Mouse (Mus musculus) neural tube, embryonic 13.5 days (tissue): Measurements from ENCODE around the gene Gpr3. TPM values are rescaled to one million over a fixed set of nuclear protein-coding genes. Genes with fewer than 3 reads are reported as not detected.

Experiments used
- ATAC-seq: fragments of 200-750 bp; cut with Nextera tagmentation; 2 replicates; pipeline ENCODE4 v1.8.0; 2017; ENCODE audit warnings: low read depth, mild to moderate bottlenecking, moderate TSS enrichment, moderate library complexity
- H3K27ac ChIP-seq: fragments of 300-500 bp; sonication (generic); replicated peaks from 2 replicates; pipeline ENCODE4 v1.5.1; 2015; ENCODE audit warnings: moderate library complexity, mild to moderate bottlenecking, inconsistent platforms
- H3K27me3 ChIP-seq: fragments of 300-500 bp; sonication (generic); 2 replicates; pipeline ENCODE4 v1.6.1; 2015; ENCODE audit warnings: mild to moderate bottlenecking, inconsistent platforms
- H3K36me3 ChIP-seq: fragments of 300-500 bp; sonication (generic); 2 replicates; pipeline ENCODE4 v1.6.1; 2015; ENCODE audit warnings: mild to moderate bottlenecking, inconsistent platforms
- H3K4me1 ChIP-seq: fragments of 300-500 bp; sonication (generic); replicated peaks from 2 replicates; pipeline ENCODE4 v1.6.1; 2015; ENCODE audit warnings: inconsistent platforms
- H3K4me2 ChIP-seq: fragments of 300-500 bp; sonication (generic); 2 replicates; pipeline ENCODE4 v1.6.1; 2015; ENCODE audit warnings: inconsistent platforms, mild to moderate bottlenecking, moderate library complexity
- H3K4me3 ChIP-seq: fragments of 300-500 bp; sonication (generic); 2 replicates; pipeline ENCODE4 v1.5.1; 2015; ENCODE audit warnings: mild to moderate bottlenecking, inconsistent platforms
- H3K9ac ChIP-seq: fragments of 300-500 bp; sonication (generic); 2 replicates; pipeline ENCODE4 v1.6.1; 2015; ENCODE audit warnings: moderate library complexity, mild to moderate bottlenecking, inconsistent platforms
- H3K9me3 ChIP-seq: fragments of 300-500 bp; sonication (generic); 2 replicates; pipeline ENCODE4 v1.6.1; 2016; ENCODE audit warnings: inconsistent platforms
- WGBS: fragments of 180-500 bp; shearing (Covaris S2); methylation state at CpG from one replicate; pipeline ENCODE4 v1.1.7; 2015; 5-methylcytosine and 5-hydroxymethylcytosine counted together
- polyA plus RNA-seq: library from polyadenylated mRNA; unstranded; fragments of >200 nt; fragmentation: Nextera tagmentation; extraction: Ambion mirVana; gene quantifications from 2 replicates; pipeline ENCODE4 v1.2.1, GENCODE M21; 2015

The Gpr3 gene
- polyA plus RNA-seq, 1 experiment from 2014 or later: 1.1 TPM

DNA sequence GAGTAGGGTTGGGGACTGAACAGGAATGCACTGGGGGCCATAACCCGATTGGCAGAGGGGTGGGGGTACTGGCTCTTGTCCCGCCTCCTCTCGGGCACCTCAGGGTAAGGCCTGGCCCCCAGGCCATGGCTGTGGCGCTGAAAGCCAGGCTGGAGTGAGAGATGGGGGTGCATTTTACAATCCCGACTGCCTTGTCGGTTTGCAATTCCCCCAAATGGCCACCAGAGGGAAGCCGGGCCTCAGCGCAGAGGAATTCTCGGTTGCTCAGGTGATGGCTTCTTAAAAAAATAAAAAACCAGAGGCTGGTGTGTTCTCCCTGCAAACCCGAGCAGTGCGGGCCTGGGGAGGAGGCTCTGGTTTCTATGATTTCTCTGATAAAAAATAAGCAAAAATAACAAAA lies 3.0 kb downstream of the Gpr3 start:
- Histone ChIP-seq H3K9me3 (no peaks in the 10 kb centered on the region), H3K4me1 (peaks cover 33% of the 10 kb centered on the region), H3K4me3 (no peak overlapping the region), H3K4me2 (no peak overlapping the region), H3K36me3 (no peaks in the 10 kb centered on the region), H3K27ac (no peak overlapping the region), H3K9ac (no peak overlapping the region), H3K27me3 (peaks cover 47% of the 10 kb centered on the region)
- 5% methylated on average over 11 of the region's 11 CpGs for WGBS
- ATAC-seq: no peak

DNA sequence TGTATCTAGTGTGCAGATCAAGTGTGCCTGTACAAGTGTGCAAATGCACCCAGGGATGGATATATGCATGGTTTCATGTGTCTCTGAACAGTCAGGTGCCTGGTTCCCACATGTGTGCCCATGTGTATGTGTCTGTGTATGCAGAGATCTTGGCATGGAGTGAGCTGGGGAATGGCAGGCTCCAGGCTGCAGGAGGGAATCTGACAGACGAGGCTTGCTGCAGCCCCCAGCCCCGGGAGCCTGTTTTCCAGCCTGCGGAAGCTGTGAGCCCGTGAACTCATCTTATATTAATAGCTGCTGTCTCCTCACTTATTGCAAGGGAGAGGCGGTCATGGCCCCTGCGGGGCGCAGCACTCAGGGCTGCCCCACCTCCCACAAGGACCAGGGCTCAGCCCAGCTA lies 8.0 kb downstream of the Gpr3 start:
- 0 out of 2 replicates have a peak, but pooled peaks cover 6% of the 10 kb centered on the region for H3K27me3 ChIP-seq
- H3K36me3 ChIP-seq: no peaks in the 10 kb centered on the region
- H3K4me3 ChIP-seq: no peak overlapping the region
- H3K27ac ChIP-seq: peak overlapping the region; percentile 71
- WGBS: 27% methylated on average over 7 of the region's 7 CpGs
- peaks cover 37% of the 10 kb centered on the region for H3K4me1 ChIP-seq
- peak overlapping the region; percentile 26; the same call in 1 of the 2 replicates for H3K9ac ChIP-seq
- ATAC-seq: no peak
- no peaks in the 10 kb centered on the region for H3K9me3 ChIP-seq
- no peak overlapping the region for H3K4me2 ChIP-seq

DNA sequence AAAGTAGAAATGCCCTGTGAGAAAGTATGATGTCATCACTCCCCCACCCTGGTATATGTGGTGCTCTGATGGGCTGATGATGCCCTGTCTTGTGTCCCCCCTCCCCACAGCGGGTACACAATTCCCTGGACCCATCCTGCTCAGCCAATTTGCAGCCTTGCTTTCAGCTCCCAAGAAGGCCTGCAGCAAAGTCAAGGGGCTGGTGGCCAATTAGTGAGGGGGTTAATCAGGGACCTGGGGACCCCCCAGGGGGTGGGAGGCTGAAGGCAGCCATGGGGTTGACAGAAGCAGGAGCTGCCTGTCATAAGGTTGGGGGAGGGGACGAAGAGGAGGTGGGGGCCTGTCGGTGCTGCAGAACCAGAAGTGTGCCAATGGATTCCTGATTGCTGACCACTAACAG lies 8.7 kb downstream of the Gpr3 start:
- H3K27ac ChIP-seq: 0 out of 2 replicates have a peak overlapping the region, but pooled peaks have one; percentile 18
- WGBS: 77% methylated on average over 3 of the region's 3 CpGs
- H3K4me3 ChIP-seq: no peak overlapping the region
- no peak for ATAC-seq
- no peak overlapping the region; the same call in 1 of the 2 replicates for H3K9ac ChIP-seq
- peaks cover 44% of the 10 kb centered on the region for H3K4me1 ChIP-seq
- H3K4me2 ChIP-seq: no peak overlapping the region
- H3K36me3 ChIP-seq: no peaks in the 10 kb centered on the region
- H3K9me3 ChIP-seq: no peaks in the 10 kb centered on the region
- 0 out of 2 replicates have a peak, but pooled peaks cover 6% of the 10 kb centered on the region for H3K27me3 ChIP-seq

DNA sequence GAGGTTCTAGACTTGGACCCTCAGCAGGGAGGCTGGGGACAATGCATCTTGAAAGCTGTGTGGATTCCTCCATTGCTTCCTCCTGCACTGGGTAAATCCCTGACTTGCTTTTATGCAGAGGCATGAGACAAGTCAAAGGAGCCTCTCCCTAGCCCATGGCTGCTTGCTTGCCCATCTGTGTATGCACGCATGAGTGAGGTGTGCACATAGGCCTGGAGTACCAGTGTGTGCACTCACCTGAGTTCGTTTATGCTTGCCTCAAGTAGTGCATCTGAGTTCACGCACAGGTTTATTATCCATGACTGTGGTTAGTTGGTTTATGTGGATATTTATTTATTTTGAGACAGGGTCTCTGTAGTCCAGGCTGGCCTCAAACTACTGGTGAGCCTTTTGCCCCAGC lies 10.1 kb downstream of the Gpr3 start:
- Histone ChIP-seq H3K9me3 (no peaks in the 10 kb centered on the region), H3K27me3 (no peaks in the 10 kb centered on the region), H3K9ac (no peak overlapping the region), H3K27ac (no peak overlapping the region), H3K36me3 (no peaks in the 10 kb centered on the region), H3K4me3 (no peak overlapping the region), H3K4me2 (no peak overlapping the region), H3K4me1 (peaks cover 57% of the 10 kb centered on the region)
- ATAC-seq: no peak
- 91% methylated on average over 3 of the region's 3 CpGs for WGBS

DNA sequence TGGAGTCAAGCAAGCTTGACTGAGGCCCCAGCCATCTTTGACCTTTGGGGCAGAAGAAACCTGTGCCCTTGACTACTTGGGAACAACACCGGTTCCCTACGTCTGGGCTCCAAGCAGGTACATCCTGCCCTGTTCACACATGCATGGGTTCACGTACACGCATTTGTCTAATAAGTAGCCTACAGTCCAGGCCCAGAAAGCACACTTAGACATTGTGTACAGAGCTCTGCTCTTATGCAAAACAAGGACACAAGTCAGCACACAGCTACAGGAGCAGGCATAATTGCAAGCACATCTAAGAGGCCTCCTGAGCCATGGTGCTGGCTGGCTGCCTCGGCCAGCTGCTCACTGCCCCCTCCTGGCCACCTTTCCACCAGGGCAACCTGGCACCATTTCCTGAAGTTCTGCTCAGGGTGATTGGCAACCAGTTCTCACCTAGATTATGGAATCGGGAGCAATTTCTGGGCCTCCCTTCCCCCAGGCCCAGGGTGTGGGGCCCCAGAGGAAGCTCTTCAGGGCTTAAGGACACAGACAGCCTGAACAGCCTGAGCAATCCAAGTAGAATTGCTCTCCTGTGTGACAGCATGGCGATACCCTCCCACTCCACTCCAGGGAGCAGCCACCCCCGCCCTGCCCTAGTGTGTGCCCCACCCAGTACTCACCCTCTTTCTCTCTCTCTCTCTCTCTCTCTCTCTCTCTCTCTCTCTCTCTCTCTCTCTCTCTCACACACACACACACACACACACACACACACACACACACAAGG lies 11.1 kb downstream of the Gpr3 start:
- Histone ChIP-seq H3K4me3 (no peak overlapping the region), H3K36me3 (peaks cover 9% of the 10 kb centered on the region), H3K9me3 (no peaks in the 10 kb centered on the region), H3K27ac (peak overlapping the region; percentile 62), H3K27me3 (no peaks in the 10 kb centered on the region), H3K4me1 (peaks cover 68% of the 10 kb centered on the region), H3K9ac (0 out of 2 replicates have a peak overlapping the region, but pooled peaks have one; percentile 23), H3K4me2 (no peak overlapping the region)
- 67% methylated on average over 8 of the region's 8 CpGs for WGBS
- ATAC-seq: no peak

DNA sequence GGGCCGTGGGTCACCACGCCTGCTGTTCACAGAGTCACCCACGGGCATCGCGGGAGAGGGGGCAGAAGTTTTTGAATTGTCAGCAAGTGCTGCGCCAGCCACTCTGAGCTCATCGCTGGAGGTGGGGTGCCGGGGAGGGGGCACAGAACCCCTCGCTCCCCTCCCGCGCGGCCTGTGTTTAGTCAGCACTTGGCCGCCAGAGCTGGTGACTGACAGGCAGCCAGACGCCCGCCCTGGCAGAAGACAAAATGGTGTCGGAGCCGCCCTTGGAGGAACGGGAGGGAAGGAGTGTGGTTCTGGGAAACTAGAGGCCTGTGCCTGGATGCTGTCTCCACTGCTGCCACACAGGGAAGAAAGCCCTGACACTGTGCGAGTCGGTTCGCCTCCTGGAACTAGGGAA lies 12.0 kb downstream of the Gpr3 start:
- 48% methylated on average over 21 of the region's 21 CpGs for WGBS
- Histone ChIP-seq H3K4me2 (no peak overlapping the region), H3K9me3 (no peaks in the 10 kb centered on the region), H3K4me3 (no peak overlapping the region), H3K27me3 (no peaks in the 10 kb centered on the region), H3K4me1 (peaks cover 70% of the 10 kb centered on the region), H3K36me3 (peaks cover 18% of the 10 kb centered on the region), H3K27ac (peak overlapping the region; percentile 62), H3K9ac (0 out of 2 replicates have a peak overlapping the region, but pooled peaks have one; percentile 23)
- no peak for ATAC-seq

DNA sequence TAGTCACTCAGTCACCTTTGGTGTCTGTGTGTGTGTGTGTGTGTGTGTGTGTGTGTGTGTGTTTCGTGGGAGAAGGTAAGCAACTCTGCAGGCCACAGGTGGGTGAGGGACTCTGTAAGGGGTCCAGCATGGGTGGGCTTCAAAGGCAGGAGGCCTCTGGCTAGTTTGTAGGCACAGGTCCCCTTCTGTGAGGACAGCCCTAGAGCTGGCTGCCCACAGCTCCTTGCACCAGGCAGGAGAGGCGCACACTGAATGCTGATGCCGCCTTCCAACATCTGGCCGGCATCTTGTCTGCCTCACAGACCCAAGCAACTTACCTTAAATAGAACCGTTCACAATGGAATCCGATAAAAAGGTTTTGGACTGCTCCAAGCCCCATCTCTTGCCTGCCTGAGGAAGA lies 12.6 kb downstream of the Gpr3 start:
- no peaks in the 10 kb centered on the region for H3K9me3 ChIP-seq
- H3K27ac ChIP-seq: no peak overlapping the region
- peaks cover 67% of the 10 kb centered on the region for H3K4me1 ChIP-seq
- ATAC-seq: no peak
- H3K9ac ChIP-seq: no peak overlapping the region
- no peaks in the 10 kb centered on the region for H3K27me3 ChIP-seq
- H3K4me3 ChIP-seq: no peak overlapping the region
- H3K4me2 ChIP-seq: no peak overlapping the region
- H3K36me3 ChIP-seq: peaks cover 22% of the 10 kb centered on the region
- WGBS: 74% methylated on average over 6 of the region's 6 CpGs

DNA sequence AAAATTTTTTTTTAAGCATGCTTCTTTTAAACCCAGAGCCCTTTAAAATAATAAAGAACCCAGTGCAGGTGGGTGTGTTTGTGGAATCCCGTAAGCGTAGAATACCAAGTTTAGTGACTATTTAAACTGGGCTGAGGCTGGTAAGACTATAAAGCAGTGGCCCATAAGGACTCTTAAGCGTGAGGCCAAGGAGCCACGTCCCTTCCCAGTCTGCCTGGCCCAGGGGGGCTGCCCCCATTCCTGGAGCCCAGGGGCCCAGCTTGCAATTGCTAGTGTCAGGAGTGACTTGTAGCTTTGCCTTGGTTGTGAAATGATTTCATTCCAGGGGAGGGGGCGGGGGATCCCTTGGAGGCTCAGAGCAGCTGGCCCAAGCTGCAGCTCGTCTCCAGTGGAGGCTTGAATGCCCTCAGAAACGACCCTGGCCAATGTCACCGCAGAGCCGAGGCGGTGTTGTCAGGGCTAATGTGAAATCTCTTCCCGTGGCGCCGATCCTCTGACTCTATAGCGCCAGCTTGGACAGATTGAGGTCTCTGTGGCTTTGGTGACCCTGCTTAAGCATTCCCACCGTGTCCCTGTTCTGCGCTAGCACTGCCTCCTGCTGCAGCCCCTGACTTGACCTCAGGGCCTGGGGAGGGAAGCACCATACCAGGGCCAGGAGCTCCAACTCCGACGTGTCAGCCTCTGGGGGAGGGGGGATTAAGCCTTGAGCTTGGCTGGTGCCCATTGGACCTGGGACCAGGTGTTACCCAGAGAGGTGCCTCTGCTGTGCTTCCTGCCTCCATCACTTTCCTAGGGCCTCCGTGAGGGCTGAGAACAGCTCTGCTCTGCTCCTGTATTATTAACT lies 13.8 kb downstream of the Gpr3 start:
- 11% methylated on average over 19 of the region's 19 CpGs for WGBS
- peak; percentile 9; the same call in 1 of the 2 replicates for ATAC-seq

DNA sequence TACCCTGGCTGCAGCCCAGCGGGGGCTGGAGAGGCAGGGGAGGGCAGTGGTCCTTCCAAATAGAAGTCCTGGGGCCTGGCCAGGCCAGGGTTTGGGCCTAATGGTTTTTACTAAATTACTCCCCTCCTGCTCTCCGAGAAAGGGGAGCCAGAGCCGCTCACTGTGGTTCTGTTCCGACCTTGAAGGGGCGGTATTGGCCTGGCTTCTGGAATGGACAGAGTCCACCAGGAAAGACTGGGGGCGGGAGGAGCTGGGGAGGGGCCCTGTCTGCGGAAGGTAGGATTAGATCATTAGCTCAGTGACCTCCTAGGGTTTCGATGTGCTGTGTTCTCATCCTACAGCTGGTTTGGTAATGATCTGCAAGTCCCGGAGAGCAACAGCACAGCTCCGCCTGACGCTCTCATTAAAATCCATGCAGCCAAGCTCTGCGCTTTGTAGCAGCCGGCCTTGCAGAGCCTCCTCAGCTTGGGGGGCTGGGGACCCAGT lies 14.5 kb downstream of the Gpr3 start:
- Histone ChIP-seq H3K4me3 (no peak overlapping the region), H3K4me2 (0 out of 2 replicates have a peak overlapping the region, but pooled peaks have one; percentile 14), H3K36me3 (peaks cover 35% of the 10 kb centered on the region), H3K9me3 (no peaks in the 10 kb centered on the region), H3K27me3 (no peaks in the 10 kb centered on the region), H3K9ac (peak overlapping the region; percentile 57), H3K27ac (peak overlapping the region; percentile 89), H3K4me1 (peaks cover 55% of the 10 kb centered on the region)
- WGBS: 19% methylated on average over 13 of the region's 13 CpGs
- 0 out of 2 replicates have a peak, but pooled peaks have one; percentile 19 for ATAC-seq

More for the DNA sequence above, 13.8 kb downstream of the Gpr3 start:
- H3K9ac ChIP-seq: peak overlapping the region; percentile 57
- no peak overlapping the region for H3K4me3 ChIP-seq
- H3K4me1 ChIP-seq: peaks cover 57% of the 10 kb centered on the region
- H3K27me3 ChIP-seq: no peaks in the 10 kb centered on the region
- H3K27ac ChIP-seq: peak overlapping the region; percentile 89
- no peaks in the 10 kb centered on the region for H3K9me3 ChIP-seq
- H3K36me3 ChIP-seq: peaks cover 28% of the 10 kb centered on the region
- H3K4me2 ChIP-seq: no peak overlapping the region

DNA sequence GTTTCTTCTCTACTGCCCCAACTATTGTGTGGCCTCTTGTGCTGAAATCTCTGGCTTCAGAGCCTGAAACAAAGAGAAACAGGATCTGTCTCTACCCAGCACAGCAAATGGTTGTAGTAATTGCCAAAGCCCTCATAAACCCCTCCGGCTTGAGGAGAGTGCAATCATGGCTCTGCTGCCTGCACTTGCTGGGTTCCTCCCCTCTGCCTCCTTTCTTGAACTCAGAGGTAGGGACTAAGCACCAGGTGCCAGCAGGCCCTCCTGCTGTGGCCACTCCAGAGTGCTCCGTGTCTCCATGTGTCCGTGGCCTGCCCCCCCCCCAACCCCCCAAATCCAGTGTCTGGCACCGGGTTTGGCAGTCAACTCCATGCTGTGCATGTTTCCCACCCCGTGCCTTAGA lies 15.0 kb downstream of the Gpr3 start:
- H3K4me2 ChIP-seq: no peak overlapping the region
- H3K9ac ChIP-seq: peak overlapping the region; percentile 57
- peaks cover 55% of the 10 kb centered on the region for H3K4me1 ChIP-seq
- H3K36me3 ChIP-seq: peaks cover 40% of the 10 kb centered on the region
- no peaks in the 10 kb centered on the region for H3K27me3 ChIP-seq
- peak; percentile 21; the same call in 1 of the 2 replicates for ATAC-seq
- H3K27ac ChIP-seq: peak overlapping the region; percentile 89
- 8% methylated on average over 5 of the region's 5 CpGs for WGBS
- H3K9me3 ChIP-seq: no peaks in the 10 kb centered on the region
- H3K4me3 ChIP-seq: no peak overlapping the region

DNA sequence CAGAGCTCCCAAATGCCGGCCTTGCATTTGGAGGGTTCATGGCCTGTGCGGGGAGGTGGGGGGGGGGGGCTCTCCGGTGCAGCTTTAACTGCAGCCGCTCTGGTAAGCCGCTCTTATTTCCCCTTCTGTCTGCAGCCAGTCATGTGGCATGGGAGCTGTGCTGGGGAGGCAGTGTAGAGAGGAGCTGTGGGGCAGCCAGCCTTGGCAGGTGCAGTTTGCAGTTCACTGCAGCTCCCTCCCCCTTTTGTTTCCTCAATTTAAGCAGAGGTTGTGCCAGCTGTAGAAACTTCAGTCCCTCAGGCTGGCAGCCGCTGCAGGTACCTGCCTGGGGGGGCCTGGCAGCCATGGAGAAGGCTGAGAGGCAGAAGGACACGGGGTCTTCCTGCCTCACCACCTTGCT lies 15.5 kb downstream of the Gpr3 start:
- Histone ChIP-seq H3K4me3 (no peak overlapping the region), H3K4me2 (no peak overlapping the region), H3K36me3 (peaks cover 45% of the 10 kb centered on the region), H3K27me3 (no peaks in the 10 kb centered on the region), H3K9ac (peak overlapping the region; percentile 57), H3K4me1 (peaks cover 55% of the 10 kb centered on the region), H3K9me3 (no peaks in the 10 kb centered on the region), H3K27ac (peak overlapping the region; percentile 89)
- peak; percentile 23; the same call in 1 of the 2 replicates for ATAC-seq
- 10% methylated on average over 7 of the region's 7 CpGs for WGBS

DNA sequence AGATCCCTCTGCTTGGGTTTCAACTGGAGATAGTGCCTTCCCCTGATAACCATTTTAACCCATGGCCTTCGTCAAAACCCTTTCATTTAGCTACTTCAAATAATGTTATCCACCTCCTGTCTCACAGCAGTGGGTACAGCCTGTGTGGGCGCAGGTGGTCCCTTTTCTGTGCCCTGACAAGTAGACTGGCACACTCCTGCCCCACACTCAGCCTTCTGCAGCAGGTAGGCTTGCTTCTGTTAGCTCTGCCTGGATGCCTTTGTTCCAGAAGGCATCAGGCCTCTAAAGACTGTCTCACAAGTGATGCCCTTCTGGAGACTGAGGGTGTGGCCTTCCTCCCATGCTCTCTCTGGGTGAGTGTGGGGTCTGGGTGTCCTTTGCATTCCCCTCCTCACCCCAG lies 16.2 kb downstream of the Gpr3 start:
- ATAC-seq: no peak
- H3K27ac ChIP-seq: peak overlapping the region; percentile 89
- H3K9ac ChIP-seq: 0 out of 2 replicates have a peak overlapping the region, but pooled peaks have one; percentile 57
- H3K4me1 ChIP-seq: peaks cover 52% of the 10 kb centered on the region
- H3K9me3 ChIP-seq: no peaks in the 10 kb centered on the region
- H3K4me2 ChIP-seq: no peak overlapping the region
- peaks cover 52% of the 10 kb centered on the region for H3K36me3 ChIP-seq
- 86% methylated on average over 2 of the region's 2 CpGs for WGBS
- no peaks in the 10 kb centered on the region for H3K27me3 ChIP-seq
- no peak overlapping the region for H3K4me3 ChIP-seq
